Mouse (Mus musculus) urinary bladder, postnatal 36 days (tissue): ENCODE measurements at regions not wholly inside any gene's neighbourhood (a gene's known extent, or its start where the extent isn't known, plus 50 kb on each side); places are given as distances from the start of the nearest gene placed in this dataset.

ENCODE experiments used
- DNase-seq, 2 experiments: peaks; one replicate each; pipeline ENCODE4 v3.0.0; 2022; ENCODE audit warnings: low spot score in 2 of 2, mixed read lengths in 1 of 2

DNA sequence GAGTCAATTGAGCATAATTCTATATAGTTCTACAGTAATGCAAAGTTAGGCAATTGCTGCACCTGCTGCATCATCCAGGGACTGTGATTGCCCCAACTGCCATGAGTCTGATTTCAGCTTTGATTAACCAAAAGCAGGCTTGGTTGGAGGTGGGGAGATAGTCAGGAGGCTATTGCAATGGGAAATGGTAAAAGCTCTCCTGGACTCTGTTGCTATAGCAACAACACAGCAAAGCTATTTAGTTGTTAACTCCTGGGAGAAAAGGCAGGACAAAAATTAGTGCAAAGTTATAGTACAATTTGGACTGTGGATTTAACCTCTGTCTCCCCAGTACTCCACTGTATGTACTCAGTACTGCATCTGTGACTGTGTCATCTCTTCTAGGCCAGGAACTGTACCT is 51.7 kb upstream of the Rasgrf1 start:
- no peak for DNase-seq

DNA sequence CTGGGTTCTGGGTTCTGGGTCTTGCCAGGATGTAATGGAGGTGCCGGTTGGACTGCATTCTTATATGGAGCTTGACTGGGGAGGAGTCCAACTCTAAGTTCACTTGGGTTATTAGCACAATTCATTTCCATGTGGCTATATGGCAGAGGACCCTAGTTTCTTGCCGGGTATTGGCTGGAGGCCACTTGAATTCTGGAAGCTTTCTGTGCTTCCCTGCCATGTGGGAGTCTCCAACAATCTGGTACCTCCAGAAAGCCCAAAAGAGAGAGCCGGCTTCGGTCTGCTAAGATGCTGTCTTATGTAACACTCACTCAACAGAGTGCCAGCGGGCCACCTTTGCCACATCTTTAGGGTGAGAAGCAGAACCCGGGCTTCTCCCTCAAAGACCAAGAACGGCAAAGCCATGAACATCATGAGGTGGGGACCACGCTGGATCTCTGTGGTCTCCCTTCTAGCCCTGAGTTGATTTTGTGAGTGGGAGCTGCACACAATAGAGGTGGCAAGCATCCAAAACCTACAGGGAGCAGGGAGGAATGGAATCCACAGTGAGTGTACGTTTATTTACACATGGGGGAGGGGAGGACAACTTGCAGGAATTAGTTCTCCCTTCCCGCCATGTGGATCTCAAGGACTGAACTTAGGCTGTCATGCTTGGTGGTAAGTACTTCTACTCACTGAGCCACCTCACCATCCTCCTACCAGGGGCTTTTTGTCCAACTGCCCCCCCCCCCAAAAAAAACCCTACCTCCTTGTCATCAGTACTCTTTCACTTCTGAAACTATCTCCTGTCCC is 59.0 kb upstream of the Rasgrf1 start:
- no peak for DNase-seq

DNA sequence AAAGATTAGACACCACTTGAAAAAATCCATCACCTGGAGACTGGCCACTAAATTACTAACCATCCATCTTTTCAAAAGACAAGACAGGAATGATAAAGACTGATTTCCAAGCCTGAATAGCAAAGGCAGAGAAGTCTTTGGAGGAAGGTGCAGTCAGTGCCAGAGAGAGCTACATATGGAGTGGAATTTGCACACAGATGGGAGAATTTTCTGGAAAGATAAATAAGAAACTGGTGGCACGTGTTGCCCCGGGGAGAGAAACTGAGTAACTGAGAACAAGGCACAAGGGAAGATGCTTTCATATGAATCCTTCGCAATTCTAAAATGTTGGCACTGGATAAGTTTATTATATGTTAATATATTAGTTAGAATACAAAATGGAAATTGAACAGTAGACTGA is 59.8 kb upstream of the Rasgrf1 start:
- DNase-seq: no peak

DNA sequence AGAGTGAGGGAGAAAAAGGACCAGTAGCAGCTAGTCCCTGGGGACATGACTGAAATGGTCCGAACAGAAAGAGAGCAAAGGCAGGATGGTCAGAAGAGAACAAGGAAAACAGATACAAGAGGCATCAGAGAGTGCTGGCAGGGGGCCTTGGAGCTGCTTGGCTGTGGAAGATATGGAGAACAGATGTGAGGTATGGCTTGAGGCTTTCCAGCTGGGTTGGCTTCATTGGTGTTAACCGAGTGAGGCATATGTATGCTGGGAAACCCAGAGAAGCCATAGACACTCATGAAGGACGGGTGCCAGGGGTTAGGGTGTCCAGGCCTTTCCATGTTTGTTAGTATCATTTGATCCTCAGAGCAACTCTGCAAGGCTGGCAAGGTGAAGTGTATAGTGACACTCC is 61.1 kb upstream of the Rasgrf1 start:
- DNase-seq: no peak

DNA sequence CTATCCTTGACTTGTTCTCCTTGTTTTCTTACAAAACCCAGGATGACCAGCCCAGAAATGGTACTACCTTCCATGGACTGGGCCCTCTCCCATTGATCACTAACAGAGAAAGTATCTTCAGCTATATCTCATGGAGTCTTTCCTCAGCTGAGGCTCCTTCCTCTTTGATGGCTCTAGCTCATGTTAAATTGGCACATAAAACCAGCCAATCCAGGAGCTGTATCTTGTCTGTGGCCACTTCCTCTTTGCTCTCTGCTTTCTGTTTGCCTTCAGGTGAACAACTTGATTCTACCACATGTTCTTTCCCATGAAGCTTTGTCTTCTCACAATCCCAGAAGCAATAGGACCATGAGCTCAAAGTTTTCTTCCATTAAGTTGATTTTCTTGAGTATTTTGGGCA is 62.7 kb upstream of the Rasgrf1 start:
- no peak for DNase-seq

DNA sequence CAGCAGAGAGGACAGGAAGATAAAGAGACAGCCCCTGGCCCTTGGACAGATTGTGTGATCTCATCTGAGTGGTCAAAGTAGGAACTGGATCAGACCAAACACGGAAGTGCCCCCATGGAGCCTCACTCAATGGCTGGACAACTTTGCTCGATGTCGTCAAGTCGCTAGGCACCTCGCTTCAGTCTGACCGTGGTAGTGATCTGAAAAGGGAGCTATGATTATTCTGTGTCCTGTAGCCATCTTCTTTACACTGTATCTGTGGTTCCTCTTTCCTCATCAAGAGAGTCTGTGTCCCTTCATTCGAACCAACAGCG is 67.0 kb upstream of the Rasgrf1 start:
- DNase-seq: peak in 1 of 2 experiments; percentile 6

DNA sequence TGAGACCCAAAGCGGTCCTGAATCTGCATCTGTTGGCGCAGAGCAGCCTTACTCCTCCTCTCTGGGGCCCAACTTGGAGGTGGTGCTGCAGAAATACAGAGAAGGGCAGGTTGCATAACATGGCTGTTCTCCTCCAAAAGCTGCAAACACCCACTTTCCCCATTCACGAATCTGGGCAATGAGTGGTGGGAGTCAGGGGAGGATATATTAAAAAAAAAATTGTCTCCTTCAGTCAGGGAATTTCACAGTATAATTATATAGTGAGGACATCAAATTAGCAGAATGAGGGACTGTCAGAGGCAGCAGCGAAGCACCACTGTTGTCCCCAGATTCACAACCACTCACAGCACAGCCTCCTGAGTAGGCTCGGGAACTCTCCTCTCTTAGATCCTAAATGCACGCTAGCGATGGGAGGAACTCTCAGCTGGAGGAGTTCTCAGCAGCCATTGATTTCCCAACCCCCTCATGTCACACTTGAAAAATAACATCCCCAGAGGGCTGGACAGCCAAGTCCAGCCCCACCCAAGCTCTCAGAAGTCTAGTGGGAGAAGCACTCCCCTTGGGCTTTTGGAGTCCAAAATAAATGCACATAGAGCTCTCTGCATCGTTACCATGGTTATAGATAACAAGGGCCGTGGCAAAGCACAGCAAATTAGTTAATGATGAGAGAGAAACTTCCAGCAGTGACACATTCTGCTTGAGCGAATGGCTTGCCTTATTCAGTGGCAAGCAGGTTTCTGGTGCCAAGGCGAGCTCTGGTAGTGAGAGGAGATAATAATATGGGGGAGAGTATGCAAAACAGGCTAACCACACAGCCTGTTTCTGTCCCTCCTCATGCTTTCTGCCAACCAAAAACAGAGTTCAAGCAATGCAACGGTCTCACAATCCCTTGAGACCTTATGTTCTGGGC is 67.6 kb upstream of the Rasgrf1 start:
- DNase-seq: peak in 1 of 2 experiments; percentile 11

DNA sequence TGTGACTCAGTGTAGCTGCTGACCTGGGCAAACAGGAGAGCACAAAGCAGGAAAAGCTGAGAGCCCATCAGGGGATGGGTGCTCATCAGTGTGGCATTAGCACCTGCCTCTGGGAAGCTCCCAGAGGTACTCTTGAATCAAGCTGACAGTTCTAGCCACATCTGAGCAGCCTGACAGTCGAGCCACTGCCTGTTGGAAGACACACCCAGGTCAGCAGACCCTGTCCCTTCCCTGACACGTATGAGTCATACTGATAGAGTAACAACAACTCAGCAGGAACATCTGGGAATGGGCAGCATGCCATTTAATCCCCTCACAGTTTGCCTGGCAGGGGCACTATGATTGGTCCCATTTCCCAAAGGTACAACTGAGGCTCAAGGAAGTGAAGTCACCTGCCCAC is 68.3 kb upstream of the Rasgrf1 start:
- DNase-seq: no peak

DNA sequence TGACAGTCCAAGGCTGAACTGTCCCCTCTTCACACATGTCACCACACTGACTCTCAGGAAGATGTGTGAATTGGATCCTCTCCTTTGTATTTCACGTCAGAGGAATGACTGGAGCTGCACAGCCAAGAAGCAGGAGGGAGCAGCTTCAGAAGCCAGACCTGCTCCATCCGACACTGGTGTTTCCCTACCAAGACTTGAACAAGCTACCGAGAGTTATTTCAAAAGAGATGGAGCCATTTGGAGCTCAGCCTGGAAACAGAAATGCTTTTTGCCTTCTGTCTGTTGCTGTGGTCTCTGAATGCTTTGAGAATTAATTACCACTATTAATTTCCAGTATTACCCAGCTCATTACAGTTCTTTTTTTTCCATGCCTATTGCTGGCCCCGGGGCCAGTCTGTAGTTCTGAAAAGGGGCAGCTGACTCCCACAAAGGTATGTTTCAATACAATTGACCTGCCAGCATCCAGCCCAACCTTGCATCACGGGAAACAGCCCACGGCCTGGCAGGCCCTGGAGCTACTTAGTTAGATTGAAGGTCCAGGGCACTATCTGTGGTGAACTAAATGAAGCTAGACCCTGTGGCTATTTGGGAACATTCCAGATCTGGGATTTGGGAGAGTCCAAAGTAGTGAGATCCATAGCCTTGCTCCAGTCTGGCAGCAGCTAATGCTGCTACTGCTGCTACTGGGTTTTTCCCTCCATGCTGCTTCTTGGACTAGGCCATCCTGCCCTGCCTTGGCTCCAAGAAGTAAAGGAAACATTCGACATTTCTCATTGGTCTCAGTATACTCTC is 73.1 kb upstream of the Rasgrf1 start:
- DNase-seq: no peak

DNA sequence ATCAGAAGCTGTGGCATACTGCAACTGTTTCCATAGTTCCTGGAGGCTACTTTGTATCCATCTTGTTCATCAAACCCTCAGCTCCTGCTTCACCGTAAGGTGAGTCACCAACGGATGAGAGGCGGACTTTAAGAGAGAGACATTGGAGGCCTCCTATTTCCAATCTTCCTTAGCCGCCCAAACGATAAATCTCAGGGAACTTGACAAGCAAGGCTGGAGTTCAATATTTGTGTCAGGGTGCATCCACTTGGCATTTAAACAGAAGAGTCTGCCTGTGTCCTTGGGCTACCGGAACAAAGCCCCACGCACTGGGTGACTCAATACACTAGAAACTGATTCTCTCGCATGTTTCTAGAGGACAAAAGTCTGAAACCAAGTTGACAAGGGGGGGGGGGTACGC is 76.1 kb upstream of the Rasgrf1 start:
- no peak for DNase-seq

DNA sequence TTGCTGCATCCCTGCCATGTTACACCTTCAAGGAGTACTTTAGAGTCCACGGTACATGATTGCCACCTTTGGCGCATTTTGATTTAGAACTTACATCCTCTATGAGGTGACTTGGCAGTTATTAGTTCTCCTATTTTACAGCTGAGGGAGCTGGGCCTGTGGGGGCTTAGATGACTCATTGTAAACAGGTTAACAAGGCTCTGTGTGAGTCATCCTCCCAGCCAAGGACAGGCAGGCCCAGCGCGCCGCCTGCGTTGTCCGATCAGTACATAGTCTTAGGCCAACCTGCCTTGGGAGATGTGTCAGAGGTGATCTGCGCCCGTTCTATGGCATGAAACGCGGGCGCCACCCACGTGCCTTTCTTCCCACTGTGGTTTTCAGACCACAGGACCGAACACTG is 77.9 kb upstream of the Rasgrf1 start:
- DNase-seq: peak; percentile 24 to 47

DNA sequence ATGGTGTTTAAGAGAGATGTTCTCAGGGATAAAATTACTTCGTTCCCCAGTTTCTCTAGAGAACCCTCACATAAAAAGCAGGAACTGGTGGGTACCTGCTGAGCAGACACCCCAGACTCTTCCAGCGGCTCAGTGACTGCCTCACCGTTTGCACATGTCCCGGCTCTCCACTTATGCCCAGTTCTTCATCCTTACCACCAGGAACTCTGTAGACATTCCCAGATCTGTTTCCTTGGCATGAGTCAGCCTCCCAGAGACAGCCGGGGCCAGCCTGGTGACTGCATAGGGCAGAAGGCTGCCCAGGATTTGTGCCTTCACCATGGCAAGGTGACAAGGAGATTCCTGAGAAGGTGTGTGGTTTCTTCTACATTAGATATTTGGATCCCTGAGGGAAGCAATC is 81.6 kb upstream of the Rasgrf1 start:
- no peak for DNase-seq

DNA sequence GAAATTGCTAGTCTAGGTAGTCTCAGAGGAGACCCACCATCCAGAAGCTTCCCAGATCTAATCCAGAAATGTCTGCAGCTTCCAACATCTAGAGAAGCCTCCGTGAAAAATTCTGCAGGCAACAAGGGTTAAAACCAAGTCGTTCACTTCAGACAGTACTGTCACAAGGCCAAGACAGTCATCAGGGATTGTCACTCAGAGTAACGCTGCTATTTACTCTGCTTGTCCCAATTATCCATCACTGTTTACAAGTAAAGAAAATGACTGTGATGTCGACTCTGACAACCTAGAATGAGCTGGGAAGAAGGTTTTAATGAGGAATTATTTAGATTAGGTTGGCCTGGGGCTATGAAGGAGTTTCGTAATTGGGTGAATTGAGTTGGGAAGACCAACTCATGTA is 82.1 kb upstream of the Rasgrf1 start:
- DNase-seq: no peak

DNA sequence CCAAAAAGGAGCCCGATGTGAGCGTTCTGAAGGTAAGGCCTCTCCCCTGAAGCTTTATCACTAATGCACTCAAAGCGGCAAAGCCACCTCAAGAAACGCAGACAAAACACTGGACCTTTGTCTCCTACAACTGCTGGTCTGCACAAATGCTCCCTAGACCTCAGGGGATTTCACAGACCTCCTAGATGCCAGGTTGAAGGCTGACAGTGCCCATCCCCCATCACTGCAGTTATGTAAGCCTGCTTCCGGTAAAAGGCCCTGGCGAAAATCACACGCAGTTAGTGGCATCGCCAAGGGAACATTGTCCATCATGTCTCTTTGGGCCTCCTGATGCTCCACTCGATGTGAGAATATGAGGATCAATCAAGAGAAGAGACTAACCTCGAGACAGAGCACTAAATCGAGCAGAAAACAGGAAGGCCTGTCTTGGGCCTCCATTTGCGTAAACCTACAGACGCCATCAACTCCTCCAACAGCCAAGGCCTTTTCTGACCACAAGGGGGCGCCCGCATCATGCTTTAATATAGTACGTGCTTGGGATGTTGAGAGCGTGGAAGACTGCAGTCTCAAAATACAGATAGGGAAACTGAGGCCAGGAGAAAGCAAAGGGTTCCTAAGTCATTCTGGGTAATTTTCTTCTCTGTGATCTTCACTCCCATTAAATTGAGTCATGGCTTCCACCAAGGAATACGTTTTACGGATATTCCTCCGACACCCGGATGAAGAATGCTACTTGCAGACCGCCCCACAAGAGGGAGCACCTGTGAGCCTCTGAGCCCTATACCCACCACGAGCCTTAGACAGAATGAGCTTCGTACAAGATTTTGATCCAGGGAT is 82.8 kb upstream of the Rasgrf1 start:
- peak; percentile 88 to 90 for DNase-seq

DNA sequence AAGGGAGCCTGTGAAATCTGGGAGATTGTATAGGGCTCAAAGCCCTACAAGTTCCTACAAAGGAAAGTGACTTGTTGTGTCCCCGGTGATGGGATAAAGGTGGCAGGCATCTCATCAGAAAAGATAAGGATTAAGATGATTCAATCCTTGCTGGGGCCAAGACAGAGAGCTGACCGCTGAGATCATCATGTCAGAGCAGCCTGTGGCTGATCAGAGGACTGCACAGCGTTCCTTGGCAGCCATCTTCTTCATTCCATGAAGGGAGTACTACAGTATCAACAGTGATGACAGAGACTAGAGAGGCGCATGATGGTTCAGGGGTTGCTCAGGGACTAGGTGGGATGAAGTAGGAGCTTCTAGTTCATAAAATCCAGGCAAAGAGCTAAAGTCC is 83.6 kb upstream of the Ankrd34c start:
- DNase-seq: no peak

DNA sequence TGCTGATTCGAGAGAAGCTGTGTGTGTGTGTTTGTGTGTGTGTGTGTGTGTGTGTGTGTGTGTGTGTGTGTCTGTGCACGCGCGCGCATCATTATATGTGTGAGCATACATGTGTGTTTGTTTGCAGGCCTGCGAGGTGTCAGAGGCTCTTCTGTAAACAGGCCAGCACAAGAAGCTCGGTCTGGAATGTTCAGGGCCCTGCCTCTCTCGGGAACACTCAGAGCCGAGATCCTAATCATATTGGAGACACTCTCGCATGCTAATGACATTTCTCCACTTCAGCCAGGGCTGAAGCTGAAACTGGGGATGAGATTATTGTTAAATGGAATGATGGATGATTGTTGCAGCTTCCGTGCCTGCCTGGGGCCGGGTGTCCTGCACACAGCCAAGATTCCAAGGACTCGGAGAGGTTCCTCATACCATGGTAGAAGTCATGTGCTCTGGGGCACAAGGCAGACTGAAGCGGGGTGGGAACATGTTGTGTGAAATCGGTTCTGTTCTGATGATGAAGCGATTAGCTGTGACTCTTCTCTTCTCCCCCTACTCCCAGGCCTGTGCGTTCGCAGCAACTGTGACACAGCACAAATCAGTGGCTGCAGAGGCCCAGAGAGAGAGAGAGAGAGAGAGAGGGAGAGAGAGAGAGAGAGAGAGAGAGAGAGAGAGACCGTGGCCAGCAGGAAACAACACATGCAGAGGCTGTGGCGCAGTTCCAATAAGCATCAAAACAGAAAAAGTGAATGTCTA is 83.0 kb upstream of the Ankrd34c start:
- peak in 1 of 2 experiments; percentile 7 for DNase-seq

DNA sequence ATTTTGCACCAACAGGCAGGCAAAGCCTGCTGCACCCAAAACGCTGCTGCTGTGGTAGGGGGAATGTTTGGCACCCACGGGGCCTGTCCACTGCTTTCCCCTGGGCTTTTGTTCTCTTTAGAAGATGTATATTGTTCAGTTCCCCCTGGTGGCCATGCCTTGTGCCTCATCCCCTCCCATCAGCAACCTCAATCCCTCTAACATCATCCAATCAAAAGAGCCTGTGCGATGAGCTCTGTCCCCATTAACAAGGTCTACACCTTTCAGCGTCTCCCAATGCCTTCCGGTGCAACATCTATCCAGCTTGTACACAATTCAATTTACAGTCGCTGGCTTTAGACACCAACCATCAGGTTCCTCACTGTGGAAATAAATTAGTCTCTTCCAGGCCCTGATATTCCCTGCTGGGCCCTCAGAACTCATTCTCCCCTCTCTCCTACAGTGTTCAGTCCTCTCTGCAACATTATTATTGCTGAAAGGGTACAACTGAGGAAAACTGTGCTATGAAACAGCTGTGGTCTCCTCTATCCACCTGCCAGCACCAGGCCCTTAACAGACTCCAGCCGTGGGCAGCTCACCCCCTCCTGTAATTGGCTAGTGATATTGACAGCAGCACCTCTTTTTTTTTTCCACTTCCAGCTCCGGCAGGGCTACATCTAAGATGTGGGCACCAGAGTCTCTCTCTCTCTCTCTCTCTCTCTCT is 75.5 kb upstream of the Ankrd34c start:
- DNase-seq: no peak

DNA sequence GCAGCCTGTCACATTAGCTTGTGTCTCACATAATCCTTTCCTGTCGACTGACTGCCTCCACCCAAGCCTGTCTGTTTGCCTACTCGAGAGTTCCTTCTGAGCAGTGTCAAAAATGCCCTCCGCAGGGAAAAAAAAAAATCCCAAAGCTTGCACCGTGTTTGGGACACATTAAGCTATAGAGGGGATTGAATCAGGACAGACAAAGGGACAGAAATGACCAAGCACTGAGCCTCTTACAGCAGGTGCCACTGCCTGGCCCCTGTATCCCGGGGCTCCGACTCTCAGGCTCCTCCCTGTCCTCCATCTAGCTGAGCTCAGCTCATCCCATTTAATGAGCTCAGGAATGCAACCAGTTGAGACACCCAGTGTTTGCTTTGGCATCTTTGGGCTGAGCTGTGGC is 69.1 kb upstream of the Ankrd34c start:
- DNase-seq: no peak

DNA sequence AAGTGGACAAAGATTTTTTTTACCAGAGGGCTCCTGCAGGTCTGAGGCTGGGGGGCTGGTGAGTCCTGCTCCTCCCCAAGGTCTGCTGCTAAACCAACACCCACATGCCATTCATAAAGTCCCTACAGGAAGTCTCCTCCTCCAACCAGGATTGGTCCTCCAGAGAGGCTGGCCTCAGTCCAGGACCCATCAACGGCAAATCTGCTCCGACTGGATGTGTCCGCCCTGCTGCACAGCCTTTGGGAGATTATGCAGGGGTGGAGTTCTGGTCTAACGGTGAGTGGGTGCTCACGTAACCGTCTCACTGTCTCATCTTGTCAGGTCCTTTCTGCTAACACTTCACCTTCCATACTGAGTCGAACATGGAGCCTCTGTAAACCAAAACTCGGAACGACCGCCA is 64.4 kb upstream of the Ankrd34c start:
- DNase-seq: no peak

DNA sequence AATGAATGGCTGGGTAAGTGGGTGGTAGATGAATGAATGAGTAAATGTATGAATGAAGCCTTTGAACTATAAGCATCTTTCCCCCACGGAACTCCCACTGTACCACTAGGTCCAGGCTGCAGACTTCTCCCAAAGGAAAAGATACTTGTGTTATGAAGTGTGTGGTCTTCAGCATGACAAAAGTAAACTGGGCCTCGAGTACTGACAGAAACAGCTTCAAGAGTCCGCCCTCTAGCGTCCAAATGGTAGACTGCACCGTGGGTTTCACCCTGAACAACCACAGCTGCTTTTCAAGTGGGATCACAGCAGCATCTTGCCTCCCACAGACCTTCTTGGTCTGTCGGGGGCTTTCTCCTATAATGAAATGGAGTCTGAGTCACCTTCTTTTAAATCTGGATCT is 54.7 kb upstream of the Ankrd34c start:
- DNase-seq: peak; percentile 37
